Mouse (Mus musculus): ENCODE data around the gene Slc39a7.

DNA sequence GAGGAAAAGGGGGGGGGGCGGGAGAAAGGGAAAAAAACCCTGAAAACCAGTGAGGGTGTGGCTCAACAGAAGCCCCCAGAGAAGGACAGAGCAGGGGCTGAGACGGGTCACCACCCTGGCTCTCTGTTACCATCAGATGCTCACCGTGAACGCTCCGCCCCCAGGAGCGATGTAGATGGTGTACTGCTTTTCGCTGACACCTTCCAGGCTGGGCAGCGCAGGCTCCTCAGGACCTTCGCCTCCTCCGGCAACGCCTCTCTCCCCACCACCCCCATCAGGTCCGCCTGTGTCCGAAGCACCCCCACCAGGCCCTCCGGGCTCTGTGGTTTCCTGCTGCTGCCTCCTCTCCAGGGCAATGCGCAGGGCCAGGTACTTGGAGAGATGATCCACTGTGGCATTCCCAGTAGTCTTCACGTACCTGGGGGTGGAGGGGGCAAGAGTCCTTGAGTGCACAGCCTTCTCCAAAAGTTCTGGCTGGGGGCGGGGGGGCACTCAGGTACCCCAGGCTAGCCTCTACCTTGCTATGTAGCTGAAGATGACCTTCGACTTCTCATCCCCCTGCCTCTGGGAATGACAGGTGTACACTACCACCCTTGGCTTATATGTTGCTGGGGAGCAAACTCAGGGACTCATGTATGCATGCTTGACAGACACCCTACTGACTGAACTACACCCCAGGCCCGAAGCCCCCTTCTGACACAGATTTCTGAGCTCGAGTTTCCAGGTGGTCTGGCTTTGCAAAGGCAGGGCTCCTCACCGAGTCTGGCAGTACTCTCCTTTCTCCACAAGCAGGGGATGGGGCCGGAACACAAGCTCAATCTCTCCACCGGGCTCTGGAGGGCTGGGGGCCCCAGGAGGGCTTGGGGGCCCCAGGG lies 9.7 kb downstream of the Slc39a7 start:
- TF ChIP-seq POLR2A (IDR thresholded peaks at IDR 0.05; ENCODE audit: borderline replicate concordance, control insufficient read depth, low read depth, low read length) (no peak), CTCF (IDR thresholded peaks at IDR 0.05; ENCODE audit: control insufficient read depth, insufficient read depth, low read length) (no peak)
